In the genomic region with DNA sequence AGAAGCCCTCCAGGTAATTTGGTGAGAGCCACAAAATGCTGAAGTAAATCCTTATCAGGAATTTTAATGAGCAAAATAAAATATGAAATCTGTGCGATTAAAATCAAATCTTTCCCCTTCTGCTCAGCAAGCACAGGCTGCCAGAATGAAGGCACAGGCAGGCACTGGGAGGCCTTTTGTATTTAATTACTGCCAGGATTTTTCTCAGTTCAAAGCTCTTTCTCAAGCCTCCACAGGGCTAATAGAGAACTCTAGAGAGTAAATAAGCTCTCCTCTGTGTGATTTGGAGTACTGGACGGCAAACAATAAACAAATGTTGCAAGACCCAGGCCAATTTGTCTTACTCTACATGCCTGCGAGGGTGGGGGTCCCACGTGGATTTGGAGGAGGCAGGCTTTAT, we compare ENCODE assay signal across 24 mouse cellular contexts.
DNase-seq lines count a peak whose midpoint lies in the region; ATAC-seq lines count a peak whose summit lies in the region.
"Had no signal": no experiment of that assay in that cellular context is flagged by ENCODE, and none has a peak within 500 bp of the region (broad histone marks: within the 10 kb centered on the region; RNA-seq: fewer than 3 reads in every experiment).

No protein-coding gene starts in this region.

- WGBS in forebrain, embryonic 14.5 days: 12% methylated on average over 4 of the region's 4 CpGs
- 44% methylated on average over 4 of the region's 4 CpGs for WGBS in forebrain, embryonic 10.5 days
- WGBS in midbrain, embryonic 14.5 days: 46% methylated on average over 4 of the region's 4 CpGs
- 51% methylated on average over 4 of the region's 4 CpGs for WGBS in midbrain, embryonic 10.5 days
- 7% methylated on average over 4 of the region's 4 CpGs for WGBS in forebrain, embryonic 16.5 days

- no peaks in the 10 kb centered on the region for H3K27me3 ChIP-seq in forebrain, embryonic 14.5 days (replicated peaks; ENCODE audit: control insufficient read depth, insufficient read depth, low read length)
- H3K27me3 ChIP-seq in forebrain, embryonic 10.5 days (ENCODE audit: poor library complexity, severe bottlenecking): no peaks in the 10 kb centered on the region
- H3K27me3 ChIP-seq in midbrain, embryonic 14.5 days (ENCODE audit: control insufficient read depth, insufficient read depth, low read length): no peaks in the 10 kb centered on the region
- no peaks in the 10 kb centered on the region for H3K27me3 ChIP-seq in midbrain, embryonic 10.5 days (ENCODE audit: low read depth, poor library complexity, severe bottlenecking)
- no peaks in the 10 kb centered on the region for H3K27me3 ChIP-seq in forebrain, embryonic 16.5 days (replicated peaks; ENCODE audit: control insufficient read depth, insufficient read depth, low read length)
- H3K27me3 ChIP-seq: embryonic facial prominence, embryonic 13.5 days; heart, embryonic 15.5 days; limb, embryonic 13.5 days; liver, embryonic 12.5 days; neural tube, embryonic 13.5 days had no signal

- H3K9ac ChIP-seq in forebrain, embryonic 14.5 days (ENCODE audit: low read length): no peak overlapping the region
- no peak overlapping the region for H3K9ac ChIP-seq in midbrain, embryonic 14.5 days (replicated peaks; ENCODE audit: low read length)
- no peak overlapping the region for H3K9ac ChIP-seq in forebrain, embryonic 16.5 days (replicated peaks; ENCODE audit: low read depth, low read length)
- H3K9ac ChIP-seq: embryonic facial prominence, embryonic 13.5 days; heart, embryonic 15.5 days; limb, embryonic 13.5 days; liver, embryonic 12.5 days; liver, postnatal 0 days; neural tube, embryonic 13.5 days had no signal

- no peak overlapping the region for H3K4me3 ChIP-seq in forebrain, embryonic 14.5 days (ENCODE audit: low read depth, low read length)
- no peak overlapping the region for H3K4me3 ChIP-seq in forebrain, embryonic 10.5 days
- no peak overlapping the region for H3K4me3 ChIP-seq in midbrain, embryonic 14.5 days (replicated peaks; ENCODE audit: low read depth, low read length)
- H3K4me3 ChIP-seq in midbrain, embryonic 10.5 days: no peak overlapping the region
- no peak overlapping the region for H3K4me3 ChIP-seq in forebrain, embryonic 16.5 days (replicated peaks; ENCODE audit: low read length)
- H3K4me3 ChIP-seq: embryonic facial prominence, embryonic 13.5 days; heart, embryonic 10.5 days; heart, embryonic 15.5 days; left cerebral cortex, adult 2 months; limb, embryonic 13.5 days; liver, embryonic 12.5 days; neural tube, embryonic 13.5 days had no signal

- peak overlapping the region; percentile 22; the same call in 1 of the 2 replicates for H3K27ac ChIP-seq in forebrain, embryonic 14.5 days (ENCODE audit: low read depth, low read length)
- H3K27ac ChIP-seq in forebrain, embryonic 10.5 days: no peak overlapping the region
- no peak overlapping the region for H3K27ac ChIP-seq in midbrain, embryonic 14.5 days (replicated peaks; ENCODE audit: low read depth, low read length)
- H3K27ac ChIP-seq in midbrain, embryonic 10.5 days (replicated peaks): no peak overlapping the region
- peak overlapping the region; percentile 35 for H3K27ac ChIP-seq in forebrain, embryonic 16.5 days (ENCODE audit: low read length)
- H3K27ac ChIP-seq: embryonic facial prominence, embryonic 13.5 days; heart, embryonic 10.5 days; heart, embryonic 15.5 days; left cerebral cortex, adult 2 months; limb, embryonic 13.5 days; liver, embryonic 12.5 days; neural tube, embryonic 13.5 days had no signal

- ATAC-seq in forebrain, embryonic 14.5 days: peak; percentile 26; the same call in 1 of the 2 replicates
- ATAC-seq in midbrain, embryonic 14.5 days (ENCODE audit: low FRiP score, low TSS enrichment): no peak
- ATAC-seq in forebrain, embryonic 16.5 days: peak; percentile 77
- ATAC-seq: CD4-positive, CD25-positive, alpha-beta regulatory T cell, adult 4 months; intestine, embryonic 16.5 days; liver, embryonic 12.5 days; liver, postnatal 0 days had no signal

- H3K36me3 ChIP-seq in forebrain, embryonic 14.5 days (ENCODE audit: control insufficient read depth, insufficient read depth, low read length): no peaks in the 10 kb centered on the region
- no peaks in the 10 kb centered on the region for H3K36me3 ChIP-seq in forebrain, embryonic 10.5 days (replicated peaks)
- H3K36me3 ChIP-seq in midbrain, embryonic 14.5 days (ENCODE audit: control insufficient read depth, insufficient read depth, low read length): no peaks in the 10 kb centered on the region
- no peaks in the 10 kb centered on the region for H3K36me3 ChIP-seq in midbrain, embryonic 10.5 days
- H3K36me3 ChIP-seq in forebrain, embryonic 16.5 days (ENCODE audit: control insufficient read depth, insufficient read depth): no peaks in the 10 kb centered on the region
- H3K36me3 ChIP-seq: embryonic facial prominence, embryonic 13.5 days; heart, embryonic 10.5 days; heart, embryonic 15.5 days; limb, embryonic 13.5 days; liver, embryonic 12.5 days; neural tube, embryonic 13.5 days had no signal

- H3K9me3 ChIP-seq in forebrain, embryonic 14.5 days (replicated peaks; ENCODE audit: control insufficient read depth, low read length): no peaks in the 10 kb centered on the region
- no peaks in the 10 kb centered on the region for H3K9me3 ChIP-seq in forebrain, embryonic 10.5 days
- H3K9me3 ChIP-seq in midbrain, embryonic 14.5 days (ENCODE audit: control insufficient read depth, low read length): no peaks in the 10 kb centered on the region
- H3K9me3 ChIP-seq in midbrain, embryonic 10.5 days (replicated peaks): no peaks in the 10 kb centered on the region
- no peaks in the 10 kb centered on the region for H3K9me3 ChIP-seq in forebrain, embryonic 16.5 days (ENCODE audit: control insufficient read depth, low read length)
- H3K9me3 ChIP-seq: embryonic facial prominence, embryonic 13.5 days; heart, embryonic 10.5 days; heart, embryonic 15.5 days; limb, embryonic 13.5 days; liver, embryonic 12.5 days; neural tube, embryonic 13.5 days had no signal

- H3K4me1 ChIP-seq in forebrain, embryonic 14.5 days (ENCODE audit: control insufficient read depth, insufficient read depth, low read length): no peaks in the 10 kb centered on the region; the same call in 1 of the 2 replicates
- peaks cover 6% of the 10 kb centered on the region for H3K4me1 ChIP-seq in forebrain, embryonic 10.5 days
- no peaks in the 10 kb centered on the region for H3K4me1 ChIP-seq in midbrain, embryonic 14.5 days (ENCODE audit: control insufficient read depth, insufficient read depth, low read length)
- H3K4me1 ChIP-seq in midbrain, embryonic 10.5 days: no peaks in the 10 kb centered on the region
- H3K4me1 ChIP-seq in forebrain, embryonic 16.5 days (replicated peaks; ENCODE audit: control insufficient read depth, insufficient read depth, low read length): peaks cover 12% of the 10 kb centered on the region
- H3K4me1 ChIP-seq: heart, embryonic 15.5 days; limb, embryonic 13.5 days; liver, embryonic 12.5 days; neural tube, embryonic 13.5 days had no signal

- DNase-seq in forebrain, embryonic 14.5 days (ENCODE audit: low spot score): peak; percentile 70
- DNase-seq in forebrain, embryonic 10.5 days (ENCODE audit: extremely low spot score, low spot score): no peak
- peak; percentile 38 for DNase-seq in midbrain, embryonic 14.5 days
- DNase-seq in midbrain, embryonic 10.5 days (ENCODE audit: low spot score): no peak
- DNase-seq in layer of hippocampus, postnatal 14 days (ENCODE audit: low spot score in 2 of 2): peak; percentile 43 to 79
- DNase-seq in left cerebral cortex, postnatal 25 days (ENCODE audit: low spot score in 2 of 2): no peak
- DNase-seq in thymus, postnatal 14 days: no peak
- DNase-seq: adrenal gland, postnatal 14 days; cerebellum, adult 2 months; gastrocnemius, postnatal 10 days; kidney, adult 8-10 months; kidney, postnatal 10 days; liver, postnatal 0 days; lung, postnatal 36 days had no signal

- no peak overlapping the region for H3K4me2 ChIP-seq in forebrain, embryonic 14.5 days (ENCODE audit: low read length)
- H3K4me2 ChIP-seq in midbrain, embryonic 14.5 days (ENCODE audit: low read length): no peak overlapping the region
- H3K4me2 ChIP-seq in forebrain, embryonic 16.5 days (ENCODE audit: low read length): no peak overlapping the region
- H3K4me2 ChIP-seq: embryonic facial prominence, embryonic 13.5 days; heart, embryonic 15.5 days; limb, embryonic 13.5 days; liver, embryonic 12.5 days; neural tube, embryonic 13.5 days had no signal

- intact Hi-C loops in left cerebral cortex, postnatal 25 days (cut with DNase I): no loop called here

Comparison
In these comparisons a context has a peak if more than half of its experiments do, and no peak if none do; other contexts are left out.
1. DNase-seq: peak in forebrain, embryonic 14.5 days (single experiment), midbrain, embryonic 14.5 days (single experiment) and layer of hippocampus, postnatal 14 days (2 of 2); none in forebrain, embryonic 10.5 days (single experiment), midbrain, embryonic 10.5 days (single experiment), left cerebral cortex, postnatal 25 days (0 of 2) and thymus, postnatal 14 days (single experiment).
2. H3K27ac ChIP-seq: peak in forebrain, embryonic 14.5 days (single experiment) and forebrain, embryonic 16.5 days (single experiment); none in forebrain, embryonic 10.5 days (single experiment), midbrain, embryonic 14.5 days (single experiment) and midbrain, embryonic 10.5 days (single experiment).